Mouse (Mus musculus): ENCODE data around the gene Krt4.

The Krt4 gene

GRCm38 (mm10) chr15:101924635-101925034, at the start of gene Krt4:
TSS of gene Krt4 (minus strand) at chr15:101924735.
- DNase-seq, result no peak

- peak; percentile 98 for DNase-seq
These were observed 49.0 kb upstream of the Krt4 start for GRCm38 (mm10) chr15:101973414-101974077.

GRCm38 (mm10) chr15:101970536-101970935, 46.0 kb upstream of the Krt4 start:
- peak; percentile 74 for DNase-seq

GRCm38 (mm10) chr15:101966808-101967207, 42.3 kb upstream of the Krt4 start:
- peak; percentile 91 for DNase-seq

- DNase-seq, result no peak
These were observed 34.4 kb upstream of the Krt4 start for GRCm38 (mm10) chr15:101958891-101959290.

GRCm38 (mm10) chr15:101954187-101954586, 29.7 kb upstream of the Krt4 start, which contains the start of gene Krt78:
TSS of gene Krt78 (minus strand) at chr15:101954287.
- no peak for DNase-seq

- DNase-seq, result no peak
These were observed 28.4 kb upstream of the Krt4 start for GRCm38 (mm10) chr15:101952733-101953474.

- no peak for DNase-seq
These were observed 20.9 kb upstream of the Krt4 start for GRCm38 (mm10) chr15:101945430-101945829.

- no peak for DNase-seq
These were observed 17.4 kb upstream of the Krt4 start for GRCm38 (mm10) chr15:101941948-101942347.

GRCm38 (mm10) chr15:101940274-101940829, 15.8 kb upstream of the Krt4 start, which contains the start of gene Krt79:
TSS of gene Krt79 (minus strand) at chr15:101940324.
- no peak for DNase-seq

- DNase-seq, result peak; percentile 62
These were observed 14.2 kb upstream of the Krt4 start for GRCm38 (mm10) chr15:101938600-101939308.

- no peak for DNase-seq
These were observed 8.5 kb upstream of the Krt4 start for GRCm38 (mm10) chr15:101933024-101933423.

GRCm38 (mm10) chr15:101929666-101930065, 5.1 kb upstream of the Krt4 start:
- DNase-seq, result peak; percentile 62

GRCm38 (mm10) chr15:101929087-101929486, 4.6 kb upstream of the Krt4 start:
- peak; percentile 30 for DNase-seq

GRCm38 (mm10) chr15:101927340-101928080, 3.0 kb upstream of the Krt4 start:
- peak; percentile 39 for DNase-seq

GRCm38 (mm10) chr15:101925041-101925440, 506 bp upstream of the Krt4 start:
- peak; percentile 22 for DNase-seq

- DNase-seq, result no peak
These were observed 2.2 kb downstream of the Krt4 start for GRCm38 (mm10) chr15:101922296-101922695.

- DNase-seq, result no peak
These were observed 8.5 kb downstream of the Krt4 start for GRCm38 (mm10) chr15:101916072-101916471.

- DNase-seq, result no peak
These were observed 19.7 kb downstream of the Krt4 start for GRCm38 (mm10) chr15:101904849-101905248.

GRCm38 (mm10) chr15:101902171-101903149, 22.1 kb downstream of the Krt4 start:
- DNase-seq, result peak; percentile 17

- no peak for DNase-seq
These were observed 29.3 kb downstream of the Krt4 start for GRCm38 (mm10) chr15:101895216-101895615.
